Mouse (Mus musculus): Measurements from ENCODE around the gene Map2. TPM values are rescaled to one million over a fixed set of nuclear protein-coding genes. Genes with fewer than 3 reads are reported as not detected.

The Map2 gene
- polyA plus RNA-seq, 1 experiment: 2.4 TPM

GRCm38 (mm10) chr1:66164648-66165047 is 10.4 kb upstream of the Map2 start:
- Histone ChIP-seq H3K36me3 (ENCODE audit: control insufficient read depth, insufficient read depth) (no peaks in the 10 kb centered on the region), H3K4me2 (ENCODE audit: low read depth) (no peak overlapping the region), H3K79me2 (ENCODE audit: control insufficient read depth, insufficient read depth) (no peaks in the 10 kb centered on the region), H3K27me3 (ENCODE audit: control insufficient read depth, insufficient read depth, insufficient read length) (no peaks in the 10 kb centered on the region), H3ac (ENCODE audit: control insufficient read depth, insufficient read length) (no peak overlapping the region), H3K4me3 (no peak overlapping the region)
- TF ChIP-seq REST (IDR thresholded peaks at IDR 0.05; ENCODE audit: insufficient read depth, insufficient read length) (no peak), USF1 (IDR thresholded peaks at IDR 0.05; ENCODE audit: low read depth) (no peak), TCF12 (IDR thresholded peaks at IDR 0.05; ENCODE audit: insufficient read depth, poor library complexity, severe bottlenecking) (no peak), POLR2A (IDR thresholded peaks at IDR 0.05; ENCODE audit: insufficient read length, low read depth) (no peak), E2F4 (IDR thresholded peaks at IDR 0.05; ENCODE audit: insufficient read depth) (no peak), MYOD1 (IDR thresholded peaks at IDR 0.05; ENCODE audit: control insufficient read depth in 1 of 3, insufficient read length in 2 of 3, low read depth in 2 of 3) (no peak), POLR2AphosphoS2 (IDR thresholded peaks at IDR 0.05; ENCODE audit: insufficient read length, low read depth) (no peak), MYOG (IDR thresholded peaks at IDR 0.05; ENCODE audit: control insufficient read depth in 1 of 3, insufficient read depth in 1 of 3, insufficient read length in 2 of 3, low read depth in 2 of 3) (no peak), CEBPB (IDR thresholded peaks at IDR 0.05; ENCODE audit: insufficient read depth, poor library complexity, severe bottlenecking) (no peak), TCF3 (IDR thresholded peaks at IDR 0.05; ENCODE audit: insufficient read length, low read depth) (no peak)

- H3K4me2 ChIP-seq (ENCODE audit: low read depth): peak overlapping the region; percentile 21
- no peaks in the 10 kb centered on the region for H3K27me3 ChIP-seq (ENCODE audit: control insufficient read depth, insufficient read depth, insufficient read length)
- no peak overlapping the region for H3K4me3 ChIP-seq
- no peak overlapping the region for H3ac ChIP-seq (ENCODE audit: control insufficient read depth, insufficient read length)
- no peaks in the 10 kb centered on the region for H3K79me2 ChIP-seq (ENCODE audit: control insufficient read depth, insufficient read depth)
- no peaks in the 10 kb centered on the region for H3K36me3 ChIP-seq (ENCODE audit: control insufficient read depth, insufficient read depth)
- TF ChIP-seq MYOD1 (IDR thresholded peaks at IDR 0.05; ENCODE audit: control insufficient read depth in 1 of 3, insufficient read length in 2 of 3, low read depth in 2 of 3): no peak
- TF ChIP-seq TCF3 (IDR thresholded peaks at IDR 0.05; ENCODE audit: insufficient read length, low read depth): no peak
Measured at GRCm38 (mm10) chr1:66168722-66169121, 6.4 kb upstream of the Map2 start.

- Histone ChIP-seq H3K4me2 (ENCODE audit: low read depth) (peak overlapping the region; percentile 32), H3K79me2 (ENCODE audit: control insufficient read depth, insufficient read depth) (no peaks in the 10 kb centered on the region), H3K4me3 (no peak overlapping the region), H3K36me3 (ENCODE audit: control insufficient read depth, insufficient read depth) (no peaks in the 10 kb centered on the region), H3K27me3 (ENCODE audit: control insufficient read depth, insufficient read depth, insufficient read length) (no peaks in the 10 kb centered on the region), H3ac (ENCODE audit: control insufficient read depth, insufficient read length) (no peak overlapping the region)
- TF ChIP-seq REST (IDR thresholded peaks at IDR 0.05; ENCODE audit: insufficient read depth, insufficient read length) (no peak), E2F4 (IDR thresholded peaks at IDR 0.05; ENCODE audit: insufficient read depth) (no peak), POLR2AphosphoS2 (IDR thresholded peaks at IDR 0.05; ENCODE audit: insufficient read length, low read depth) (no peak), POLR2A (IDR thresholded peaks at IDR 0.05; ENCODE audit: insufficient read length, low read depth) (no peak), MYOD1 (IDR thresholded peaks at IDR 0.05; ENCODE audit: control insufficient read depth in 1 of 3, insufficient read length in 2 of 3, low read depth in 2 of 3) (peak; percentile 26 to 52 (median 43)), TCF3 (IDR thresholded peaks at IDR 0.05; ENCODE audit: insufficient read length, low read depth) (peak; percentile 1), MYOG (IDR thresholded peaks at IDR 0.05; ENCODE audit: control insufficient read depth in 1 of 3, insufficient read depth in 1 of 3, insufficient read length in 2 of 3, low read depth in 2 of 3) (peak in 1 of 3 experiments; percentile 49), CEBPB (IDR thresholded peaks at IDR 0.05; ENCODE audit: insufficient read depth, poor library complexity, severe bottlenecking) (no peak)
Measured at GRCm38 (mm10) chr1:66172127-66172526, 2.9 kb upstream of the Map2 start.

GRCm38 (mm10) chr1:66173630-66174029 is 1.4 kb upstream of the Map2 start:
- H3ac ChIP-seq (ENCODE audit: control insufficient read depth, insufficient read length): no peak overlapping the region
- no peaks in the 10 kb centered on the region for H3K27me3 ChIP-seq (ENCODE audit: control insufficient read depth, insufficient read depth, insufficient read length)
- TF ChIP-seq MAX (IDR thresholded peaks at IDR 0.05; ENCODE audit: low read depth) (no peak), MYOD1 (IDR thresholded peaks at IDR 0.05; ENCODE audit: control insufficient read depth in 1 of 3, insufficient read length in 2 of 3, low read depth in 2 of 3) (no peak), TCF3 (IDR thresholded peaks at IDR 0.05; ENCODE audit: insufficient read length, low read depth) (no peak), REST (IDR thresholded peaks at IDR 0.05; ENCODE audit: insufficient read depth, insufficient read length) (no peak), TCF12 (IDR thresholded peaks at IDR 0.05; ENCODE audit: insufficient read depth, poor library complexity, severe bottlenecking) (no peak), POLR2AphosphoS2 (IDR thresholded peaks at IDR 0.05; ENCODE audit: insufficient read length, low read depth) (no peak), E2F4 (IDR thresholded peaks at IDR 0.05; ENCODE audit: insufficient read depth) (no peak), CEBPB (IDR thresholded peaks at IDR 0.05; ENCODE audit: insufficient read depth, poor library complexity, severe bottlenecking) (no peak)
- no peak overlapping the region for H3K4me3 ChIP-seq
- H3K4me2 ChIP-seq (ENCODE audit: low read depth): no peak overlapping the region
- no peaks in the 10 kb centered on the region for H3K36me3 ChIP-seq (ENCODE audit: control insufficient read depth, insufficient read depth)
- no peaks in the 10 kb centered on the region for H3K79me2 ChIP-seq (ENCODE audit: control insufficient read depth, insufficient read depth)

- H3K79me2 ChIP-seq (ENCODE audit: control insufficient read depth, insufficient read depth): no peaks in the 10 kb centered on the region
- TF ChIP-seq TCF3 (IDR thresholded peaks at IDR 0.05; ENCODE audit: insufficient read length, low read depth) (no peak), USF1 (IDR thresholded peaks at IDR 0.05; ENCODE audit: low read depth) (no peak), MYOD1 (IDR thresholded peaks at IDR 0.05; ENCODE audit: control insufficient read depth in 1 of 3, insufficient read length in 2 of 3, low read depth in 2 of 3) (no peak), MYOG (IDR thresholded peaks at IDR 0.05; ENCODE audit: control insufficient read depth in 1 of 3, insufficient read depth in 1 of 3, insufficient read length in 2 of 3, low read depth in 2 of 3) (no peak), POLR2AphosphoS2 (IDR thresholded peaks at IDR 0.05; ENCODE audit: insufficient read length, low read depth) (no peak), TCF12 (IDR thresholded peaks at IDR 0.05; ENCODE audit: insufficient read depth, poor library complexity, severe bottlenecking) (no peak), E2F4 (IDR thresholded peaks at IDR 0.05; ENCODE audit: insufficient read depth) (no peak), MAX (IDR thresholded peaks at IDR 0.05; ENCODE audit: low read depth) (no peak), CEBPB (IDR thresholded peaks at IDR 0.05; ENCODE audit: insufficient read depth, poor library complexity, severe bottlenecking) (no peak), SRF (IDR thresholded peaks at IDR 0.05; ENCODE audit: control insufficient read depth, insufficient read length, low read depth) (no peak), POLR2A (IDR thresholded peaks at IDR 0.05; ENCODE audit: insufficient read length, low read depth) (no peak), REST (IDR thresholded peaks at IDR 0.05; ENCODE audit: insufficient read depth, insufficient read length) (no peak)
- H3K36me3 ChIP-seq (ENCODE audit: control insufficient read depth, insufficient read depth): no peaks in the 10 kb centered on the region
- no peaks in the 10 kb centered on the region for H3K27me3 ChIP-seq (ENCODE audit: control insufficient read depth, insufficient read depth, insufficient read length)
- no peak overlapping the region for H3ac ChIP-seq (ENCODE audit: control insufficient read depth, insufficient read length)
- peak overlapping the region; percentile 25 for H3K4me3 ChIP-seq
- H3K4me2 ChIP-seq (ENCODE audit: low read depth): peak overlapping the region; percentile 72
Measured at GRCm38 (mm10) chr1:66176012-66176837, 1.2 kb downstream of the Map2 start.
